Mouse (Mus musculus) heart, postnatal 0 days (tissue): ENCODE measurements around the gene Tnfsfm13. TPM values are rescaled to one million over a fixed set of nuclear protein-coding genes. Genes with fewer than 3 reads are reported as not detected.
A peak's percentile ranks its signal among the peaks of the same experiment; 100 is the strongest.

Experiments used
- ATAC-seq: fragments of 200-750 bp; cut with Nextera tagmentation; 2 replicates; pipeline ENCODE4 v1.8.0; 2017; ENCODE audit warnings: low read depth, moderate number of reproducible peaks, moderate library complexity; ENCODE audit not compliant: insufficient read depth
- DNase-seq: peaks from one replicate; pipeline ENCODE4 v3.0.0-alpha.2; 2016; ENCODE audit warnings: low spot score
- H3K27ac ChIP-seq: fragments of 300-500 bp; sonication (generic); 2 replicates; pipeline ENCODE4 v1.5.1; 2014; ENCODE audit warnings: low read depth, mild to moderate bottlenecking
- H3K27me3 ChIP-seq: fragments of 300-500 bp; sonication (generic); 2 replicates; pipeline ENCODE4 v1.6.1; 2014; ENCODE audit warnings: low read length, mixed read lengths; ENCODE audit not compliant: control insufficient read depth, insufficient read depth
- H3K36me3 ChIP-seq: fragments of 300-500 bp; sonication (generic); replicated peaks from 2 replicates; pipeline ENCODE4 v1.6.1; 2014; ENCODE audit warnings: low read length, mixed read lengths; ENCODE audit not compliant: control insufficient read depth, insufficient read depth
- H3K4me1 ChIP-seq: fragments of 300-500 bp; sonication (generic); 2 replicates; pipeline ENCODE4 v1.6.1; 2014; ENCODE audit warnings: antibody characterized with exemption; ENCODE audit not compliant: control insufficient read depth, insufficient read depth
- H3K4me2 ChIP-seq: fragments of 300-500 bp; sonication (generic); 2 replicates; pipeline ENCODE4 v1.6.1; 2014; ENCODE audit warnings: low read depth, mild to moderate bottlenecking, low read length, moderate library complexity
- H3K4me3 ChIP-seq: fragments of 300-500 bp; sonication (generic); 2 replicates; pipeline ENCODE4 v1.5.1; 2014; ENCODE audit warnings: low read depth, low read length
- H3K9ac ChIP-seq: fragments of 300-500 bp; sonication (generic); replicated peaks from 2 replicates; pipeline ENCODE4 v1.6.1; 2014; ENCODE audit warnings: low read depth, low read length, mixed read lengths
- H3K9me3 ChIP-seq: fragments of 300-500 bp; sonication (generic); replicated peaks from 2 replicates; pipeline ENCODE4 v1.6.1; 2016; ENCODE audit warnings: low read length; ENCODE audit not compliant: control insufficient read depth
- CTCF ChIP-seq: IDR thresholded peaks from 2 replicates; pipeline ENCODE4 v1.5.1; 2016; ENCODE audit warnings: antibody characterized with exemption, control low read depth, low read depth
- EP300 ChIP-seq: IDR thresholded peaks from 2 replicates; pipeline ENCODE4 v1.6.1; 2016; ENCODE audit warnings: antibody characterized with exemption, low read depth
- WGBS: fragments of 180-500 bp; shearing (Covaris S2); extraction: QIAGEN DNeasy Blood & Tissue Kit; methylation state at CpG from one replicate; pipeline ENCODE4 v1.1.7; 2014; 5-methylcytosine and 5-hydroxymethylcytosine counted together
- polyA plus RNA-seq: library from polyadenylated mRNA; unstranded; fragments of >200 nt; fragmentation: Nextera tagmentation; extraction: Ambion mirVana; gene quantifications from 2 replicates; pipeline ENCODE4 v1.2.1, GENCODE M21; 2015
- total RNA-seq: library from RNA; depleted of rRNA; stranded (reverse); fragments of >200 nt; gene quantifications from 2 replicates; pipeline ENCODE4 v1.2.3, GENCODE M21; 2014; ENCODE audit warnings: low replicate concordance

Gene Tnfsfm13
- total and polyA plus RNA-seq, 2 experiments from 2014 or later = 0.65 to 2.8 TPM

- H3K27me3 ChIP-seq = no peaks in the 10 kb centered on the region
- H3K9me3 ChIP-seq = no peaks in the 10 kb centered on the region
- H3K4me2 ChIP-seq = no peak overlapping the region
- no peak overlapping the region for H3K4me3 ChIP-seq
- H3K36me3 ChIP-seq = peaks cover 47% of the 10 kb centered on the region
- 100% methylated on average over 2 of the region's 2 CpGs for WGBS
- TF ChIP-seq EP300 = no peak
- no peak for TF ChIP-seq CTCF
- no peak for ATAC-seq
- no peak overlapping the region for H3K9ac ChIP-seq
- no peak overlapping the region for H3K27ac ChIP-seq
- DNase-seq = no peak
- peaks cover 10% of the 10 kb centered on the region for H3K4me1 ChIP-seq
These were observed 16.8 kb downstream of the Tnfsfm13 start for GRCm38 (mm10) chr11:69679144-69679543.

GRCm38 (mm10) chr11:69672211-69672706 lies 23.6 kb downstream of the Tnfsfm13 start, which contains the start of gene Eif4a1:
Eif4a1 (minus strand) TSS chr11:69672423.
- Histone ChIP-seq H3K4me1 (peaks cover 9% of the 10 kb centered on the region), H3K27me3 (no peaks in the 10 kb centered on the region), H3K4me3 (peak within 1 kb of the TSS; percentile 100), H3K4me2 (peak within 1 kb of the TSS; percentile 88), H3K36me3 (peaks cover 73% of the 10 kb centered on the region), H3K9ac (peak within 1 kb of the TSS; percentile 100), H3K9me3 (no peaks in the 10 kb centered on the region), H3K27ac (peak within 1 kb of the TSS; percentile 100)
- TF ChIP-seq CTCF (no peak), EP300 (peak; percentile 85)
- peak; percentile 94 for ATAC-seq
- DNase-seq = peak; percentile 99
- WGBS = under 1% methylated on average over 36 of the region's 36 CpGs

- Histone ChIP-seq H3K4me3 (peak overlapping the region; percentile 100), H3K4me1 (peaks cover 9% of the 10 kb centered on the region), H3K4me2 (peak overlapping the region; percentile 88), H3K27ac (peak overlapping the region; percentile 100), H3K9ac (peak overlapping the region; percentile 100), H3K36me3 (peaks cover 71% of the 10 kb centered on the region), H3K27me3 (no peaks in the 10 kb centered on the region), H3K9me3 (no peaks in the 10 kb centered on the region)
- DNase-seq = no peak
- peak; percentile 3 for ATAC-seq
- TF ChIP-seq EP300 (no peak), CTCF (no peak)
- WGBS = under 1% methylated on average over 43 of the region's 43 CpGs
These were observed 24.2 kb downstream of the Tnfsfm13 start for GRCm38 (mm10) chr11:69671726-69672124.

- peaks cover 9% of the 10 kb centered on the region for H3K4me1 ChIP-seq
- 1% methylated on average over 51 of the region's 61 CpGs for WGBS
These were observed 24.8 kb downstream of the Tnfsfm13 start for GRCm38 (mm10) chr11:69670786-69671725.

GRCm38 (mm10) chr11:69666665-69667005 lies 29.3 kb downstream of the Tnfsfm13 start:
- no peak for TF ChIP-seq CTCF
- no peak for TF ChIP-seq EP300
- H3K4me2 ChIP-seq = no peak overlapping the region
- H3K9me3 ChIP-seq = no peaks in the 10 kb centered on the region
- H3K27ac ChIP-seq = no peak overlapping the region
- DNase-seq = no peak
- no peaks in the 10 kb centered on the region for H3K27me3 ChIP-seq
- peaks cover 63% of the 10 kb centered on the region for H3K36me3 ChIP-seq
- ATAC-seq = no peak
- H3K4me3 ChIP-seq = no peak overlapping the region
- 89% methylated on average over 3 of the region's 3 CpGs for WGBS
- no peak overlapping the region for H3K9ac ChIP-seq
- peaks cover 14% of the 10 kb centered on the region for H3K4me1 ChIP-seq

More at GRCm38 (mm10) chr11:69670786-69671725, 24.8 kb downstream of the Tnfsfm13 start:
- Histone ChIP-seq H3K9ac (peak overlapping the region; percentile 100), H3K36me3 (peaks cover 71% of the 10 kb centered on the region), H3K27ac (peak overlapping the region; percentile 100), H3K4me2 (peak overlapping the region; percentile 88), H3K27me3 (no peaks in the 10 kb centered on the region), H3K9me3 (no peaks in the 10 kb centered on the region), H3K4me3 (peak overlapping the region; percentile 100)
- TF ChIP-seq CTCF (no peak), EP300 (peak; percentile 86)
- DNase-seq (peak; percentile 96), ATAC-seq (peak; percentile 76)
